Mouse (Mus musculus) liver, embryonic 15.5 days (tissue): Measurements from ENCODE around the gene Zfp710. TPM values are rescaled to one million over a fixed set of nuclear protein-coding genes. Genes with fewer than 3 reads are reported as not detected.
"Not testable (repeated sequence)": the region's sequence is repeated elsewhere in the genome, so short reads cannot be mapped to it uniquely, and the experiment has no call there.

Experiments used
- ATAC-seq: fragments of 200-750 bp; cut with Nextera tagmentation; 2 replicates; pipeline ENCODE4 v1.8.0; 2017; ENCODE audit warnings: moderate number of reproducible peaks, mild to moderate bottlenecking, moderate library complexity; ENCODE audit not compliant: insufficient read depth
- H3K27ac ChIP-seq: fragments of 300-500 bp; sonication (generic); replicated peaks from 2 replicates; pipeline ENCODE4 v1.5.1; 2015; ENCODE audit warnings: mild to moderate bottlenecking, inconsistent platforms
- H3K27me3 ChIP-seq: fragments of 300-500 bp; sonication (generic); 2 replicates; pipeline ENCODE4 v1.6.1; 2015; ENCODE audit warnings: mild to moderate bottlenecking, inconsistent platforms
- H3K36me3 ChIP-seq: fragments of 300-500 bp; sonication (generic); replicated peaks from 2 replicates; pipeline ENCODE4 v1.6.1; 2015; ENCODE audit warnings: moderate library complexity, mild to moderate bottlenecking, inconsistent platforms
- H3K4me1 ChIP-seq: fragments of 300-500 bp; sonication (generic); replicated peaks from 2 replicates; pipeline ENCODE4 v1.6.1; 2015; ENCODE audit warnings: inconsistent platforms
- H3K4me2 ChIP-seq: fragments of 300-500 bp; sonication (generic); 2 replicates; pipeline ENCODE4 v1.6.1; 2015; ENCODE audit warnings: moderate library complexity, mild to moderate bottlenecking, inconsistent platforms
- H3K4me3 ChIP-seq: fragments of 300-500 bp; sonication (generic); replicated peaks from 2 replicates; pipeline ENCODE4 v1.5.1; 2015; ENCODE audit warnings: mild to moderate bottlenecking, inconsistent platforms
- H3K9ac ChIP-seq: fragments of 300-500 bp; sonication (generic); 2 replicates; pipeline ENCODE4 v1.6.1; 2015; ENCODE audit warnings: moderate library complexity, mild to moderate bottlenecking, inconsistent platforms
- H3K9me3 ChIP-seq: fragments of 300-500 bp; sonication (generic); replicated peaks from 2 replicates; pipeline ENCODE4 v1.6.1; 2016; ENCODE audit warnings: inconsistent platforms
- WGBS: fragments of 180-500 bp; shearing (Covaris S2); methylation state at CpG from one replicate; pipeline ENCODE4 v1.1.7; 2015; ENCODE audit warnings: mixed read lengths; ENCODE audit not compliant: insufficient replicate concordance; 5-methylcytosine and 5-hydroxymethylcytosine counted together
- polyA plus RNA-seq: library from polyadenylated mRNA; unstranded; fragments of >200 nt; fragmentation: Nextera tagmentation; extraction: Ambion mirVana; gene quantifications from 2 replicates; pipeline ENCODE4 v1.2.1, GENCODE M21; 2015

The Zfp710 gene
- polyA plus RNA-seq, 1 experiment from 2014 or later: 5.6 TPM

- H3K27me3 ChIP-seq: no peaks in the 10 kb centered on the region
- no peak overlapping the region for H3K4me3 ChIP-seq
- no peaks in the 10 kb centered on the region for H3K9me3 ChIP-seq
- H3K27ac ChIP-seq: peak overlapping the region; percentile 53
- H3K36me3 ChIP-seq: no peaks in the 10 kb centered on the region
- H3K9ac ChIP-seq: no peak overlapping the region
- H3K4me2 ChIP-seq: no peak overlapping the region
- peak; percentile 55 for ATAC-seq
- 15% methylated on average over 7 of the region's 7 CpGs for WGBS
- H3K4me1 ChIP-seq: peaks cover 54% of the 10 kb centered on the region
Measured at GRCm38 (mm10) chr7:80044170-80044569, 19.6 kb downstream of the Zfp710 start.

- H3K9me3 ChIP-seq: no peaks in the 10 kb centered on the region
- no peak overlapping the region for H3K4me2 ChIP-seq
- WGBS: 78% methylated on average over 4 of the region's 4 CpGs
- no peaks in the 10 kb centered on the region for H3K36me3 ChIP-seq
- no peak overlapping the region for H3K4me3 ChIP-seq
- peaks cover 63% of the 10 kb centered on the region for H3K4me1 ChIP-seq
- no peaks in the 10 kb centered on the region for H3K27me3 ChIP-seq
- ATAC-seq: no peak
- no peak overlapping the region for H3K27ac ChIP-seq
- no peak overlapping the region for H3K9ac ChIP-seq
Measured at GRCm38 (mm10) chr7:80047041-80047440, 22.4 kb downstream of the Zfp710 start.

GRCm38 (mm10) chr7:80049746-80050145, 25.1 kb downstream of the Zfp710 start:
- Histone ChIP-seq H3K4me1 (peaks cover 62% of the 10 kb centered on the region), H3K4me2 (no peak overlapping the region; the same call in 1 of the 2 replicates), H3K9ac (no peak overlapping the region), H3K9me3 (no peaks in the 10 kb centered on the region), H3K27me3 (no peaks in the 10 kb centered on the region), H3K36me3 (no peaks in the 10 kb centered on the region), H3K27ac (no peak overlapping the region), H3K4me3 (no peak overlapping the region)
- ATAC-seq: 0 out of 2 replicates have a peak, but pooled peaks have one; percentile 13
- WGBS: 35% methylated on average over 2 of the region's 2 CpGs

- peaks cover 60% of the 10 kb centered on the region for H3K4me1 ChIP-seq
- not testable (repeated sequence) for H3K36me3 ChIP-seq, ATAC-seq, H3K4me2 ChIP-seq, H3K27ac ChIP-seq, H3K9ac ChIP-seq, H3K9me3 ChIP-seq, H3K4me3 ChIP-seq, H3K27me3 ChIP-seq
- 78% methylated on average over 1 of the region's 1 CpGs for WGBS
Measured at GRCm38 (mm10) chr7:80050382-80050781, 25.8 kb downstream of the Zfp710 start.

GRCm38 (mm10) chr7:80051835-80052234, 27.2 kb downstream of the Zfp710 start:
- H3K9ac ChIP-seq: no peak overlapping the region

GRCm38 (mm10) chr7:80052261-80052660, 27.6 kb downstream of the Zfp710 start:
- Histone ChIP-seq H3K27ac (no peak overlapping the region), H3K4me3 (no peak overlapping the region), H3K36me3 (no peaks in the 10 kb centered on the region), H3K4me2 (no peak overlapping the region), H3K9me3 (no peaks in the 10 kb centered on the region), H3K4me1 (peaks cover 67% of the 10 kb centered on the region), H3K27me3 (no peaks in the 10 kb centered on the region), H3K9ac (no peak overlapping the region)
- WGBS: 54% methylated on average over 11 of the region's 11 CpGs
- no peak for ATAC-seq

More at GRCm38 (mm10) chr7:80051835-80052234, 27.2 kb downstream of the Zfp710 start:
- Histone ChIP-seq H3K27me3 (no peaks in the 10 kb centered on the region), H3K27ac (no peak overlapping the region), H3K4me3 (no peak overlapping the region), H3K9me3 (no peaks in the 10 kb centered on the region), H3K36me3 (no peaks in the 10 kb centered on the region), H3K4me2 (no peak overlapping the region), H3K4me1 (peaks cover 67% of the 10 kb centered on the region)
- WGBS: 69% methylated on average over 6 of the region's 6 CpGs
- ATAC-seq: no peak

- Histone ChIP-seq H3K4me1 (peaks cover 68% of the 10 kb centered on the region), H3K9ac (no peak overlapping the region)
- 67% methylated on average over 9 of the region's 9 CpGs for WGBS
Measured at GRCm38 (mm10) chr7:80053147-80053546, 28.5 kb downstream of the Zfp710 start.

GRCm38 (mm10) chr7:80055781-80056180, 31.2 kb downstream of the Zfp710 start:
- Histone ChIP-seq H3K27ac (no peak overlapping the region), H3K27me3 (no peaks in the 10 kb centered on the region), H3K9ac (no peak overlapping the region), H3K36me3 (no peaks in the 10 kb centered on the region), H3K4me3 (no peak overlapping the region), H3K4me2 (no peak overlapping the region), H3K4me1 (peaks cover 76% of the 10 kb centered on the region), H3K9me3 (no peaks in the 10 kb centered on the region)
- no peak for ATAC-seq
- 47% methylated on average over 12 of the region's 12 CpGs for WGBS

More at GRCm38 (mm10) chr7:80053147-80053546, 28.5 kb downstream of the Zfp710 start:
- no peak for ATAC-seq
- no peak overlapping the region for H3K4me2 ChIP-seq
- no peaks in the 10 kb centered on the region for H3K27me3 ChIP-seq
- H3K27ac ChIP-seq: no peak overlapping the region; the same call in 1 of the 2 replicates
- H3K36me3 ChIP-seq: no peaks in the 10 kb centered on the region
- H3K9me3 ChIP-seq: no peaks in the 10 kb centered on the region
- H3K4me3 ChIP-seq: no peak overlapping the region

GRCm38 (mm10) chr7:80057002-80057691, 32.5 kb downstream of the Zfp710 start:
- H3K9ac ChIP-seq: no peak overlapping the region
- WGBS: 42% methylated on average over 4 of the region's 4 CpGs

GRCm38 (mm10) chr7:80057781-80058180, 33.2 kb downstream of the Zfp710 start:
- 42% methylated on average over 14 of the region's 14 CpGs for WGBS
- Histone ChIP-seq H3K27ac (peak overlapping the region; percentile 79), H3K9me3 (no peaks in the 10 kb centered on the region), H3K4me2 (peak overlapping the region; percentile 29), H3K4me1 (peaks cover 71% of the 10 kb centered on the region), H3K4me3 (no peak overlapping the region), H3K27me3 (no peaks in the 10 kb centered on the region), H3K9ac (peak overlapping the region; percentile 4; the same call in 1 of the 2 replicates), H3K36me3 (no peaks in the 10 kb centered on the region)
- ATAC-seq: no peak

More at GRCm38 (mm10) chr7:80057002-80057691, 32.5 kb downstream of the Zfp710 start:
- peak overlapping the region; percentile 8; the same call in 1 of the 2 replicates for H3K4me2 ChIP-seq
- H3K36me3 ChIP-seq: no peaks in the 10 kb centered on the region
- peak; percentile 67 for ATAC-seq
- H3K4me3 ChIP-seq: no peak overlapping the region
- no peaks in the 10 kb centered on the region for H3K9me3 ChIP-seq
- no peaks in the 10 kb centered on the region for H3K27me3 ChIP-seq
- peak overlapping the region; percentile 79 for H3K27ac ChIP-seq
- peaks cover 73% of the 10 kb centered on the region for H3K4me1 ChIP-seq

GRCm38 (mm10) chr7:80058405-80059063, 33.9 kb downstream of the Zfp710 start:
- Histone ChIP-seq H3K27me3 (no peaks in the 10 kb centered on the region), H3K27ac (peak overlapping the region; percentile 79), H3K4me1 (peaks cover 69% of the 10 kb centered on the region), H3K36me3 (no peaks in the 10 kb centered on the region), H3K4me2 (0 out of 2 replicates have a peak overlapping the region, but pooled peaks have one; percentile 23), H3K9me3 (no peaks in the 10 kb centered on the region), H3K9ac (no peak overlapping the region), H3K4me3 (no peak overlapping the region)
- WGBS: 57% methylated on average over 4 of the region's 4 CpGs
- no peak for ATAC-seq
